Mouse (Mus musculus): ENCODE data around the gene Inpp5a. TPM values are rescaled to one million over a fixed set of nuclear protein-coding genes. Genes with fewer than 3 reads are reported as not detected.

Gene Inpp5a
- polyA plus RNA-seq, 1 experiment from 2014 or later, result 28.4 TPM

DNA sequence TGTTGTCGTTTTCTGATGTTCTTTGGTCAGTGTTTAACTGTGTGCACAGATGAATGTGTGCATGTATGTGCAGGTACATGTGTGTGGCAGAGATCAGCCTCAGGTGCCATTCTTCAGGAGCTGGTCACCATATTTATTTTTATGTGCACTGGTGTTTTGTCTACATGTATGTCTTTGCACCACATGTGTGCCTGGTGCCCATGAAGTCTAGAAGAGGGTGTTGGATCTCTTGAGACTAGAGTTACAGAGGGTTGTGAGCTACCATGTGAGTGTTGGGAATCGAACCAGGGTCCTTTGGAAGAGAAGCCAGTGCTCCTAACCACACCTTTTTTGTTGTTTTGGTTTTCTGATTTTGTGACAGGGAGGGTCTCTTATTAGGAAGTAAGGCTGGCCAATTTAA lies 7.0 kb upstream of the Inpp5a start:
- no peak overlapping the region for H3K4me2 ChIP-seq (ENCODE audit: low read depth)
- no peaks in the 10 kb centered on the region for H3K27me3 ChIP-seq (ENCODE audit: control insufficient read depth, insufficient read depth, low read length)
- DNase-seq (ENCODE audit: low spot score) (no peak), ATAC-seq (ENCODE audit: insufficient read depth, low FRiP score, low TSS enrichment) (no peak)
- H3K27ac ChIP-seq (ENCODE audit: low read depth, low read length), result no peak overlapping the region
- no peaks in the 10 kb centered on the region for H3K4me1 ChIP-seq (ENCODE audit: control insufficient read depth, insufficient read depth, low read length)
- 80% methylated on average over 2 of the region's 2 CpGs for WGBS
- H3K9ac ChIP-seq (ENCODE audit: low read length), result no peak overlapping the region
- no peaks in the 10 kb centered on the region for H3K9me3 ChIP-seq (ENCODE audit: control insufficient read depth, low read length)
- H3K4me3 ChIP-seq (ENCODE audit: low read depth, low read length), result no peak overlapping the region
- H3K36me3 ChIP-seq (ENCODE audit: control insufficient read depth, insufficient read depth, low read length), result no peaks in the 10 kb centered on the region

DNA sequence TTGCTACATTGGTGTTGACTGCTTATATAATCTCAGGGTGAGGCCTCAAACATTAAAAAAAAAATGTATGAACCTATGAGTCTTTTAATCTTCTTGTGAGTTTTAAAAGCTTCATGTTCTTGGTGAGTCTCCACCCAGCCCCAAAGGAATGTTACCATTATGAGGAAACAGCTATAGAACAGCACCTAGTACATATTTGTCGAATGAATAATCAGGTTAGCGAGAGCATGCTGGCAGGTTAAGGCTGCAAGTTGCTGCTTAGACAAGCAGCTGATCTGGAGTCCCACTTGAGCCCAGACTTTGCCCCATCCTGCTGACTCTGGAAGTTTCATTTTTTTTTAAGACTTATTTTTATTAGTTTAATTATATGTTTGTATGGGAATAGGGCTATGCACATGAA lies 6.1 kb upstream of the Inpp5a start:
- Histone ChIP-seq H3K9ac (ENCODE audit: low read length) (no peak overlapping the region), H3K4me1 (ENCODE audit: control insufficient read depth, insufficient read depth, low read length) (no peaks in the 10 kb centered on the region), H3K27ac (ENCODE audit: low read depth, low read length) (no peak overlapping the region), H3K9me3 (ENCODE audit: control insufficient read depth, low read length) (no peaks in the 10 kb centered on the region), H3K4me3 (ENCODE audit: low read depth, low read length) (no peak overlapping the region), H3K36me3 (ENCODE audit: control insufficient read depth, insufficient read depth, low read length) (no peaks in the 10 kb centered on the region), H3K4me2 (ENCODE audit: low read depth) (no peak overlapping the region), H3K27me3 (ENCODE audit: control insufficient read depth, insufficient read depth, low read length) (no peaks in the 10 kb centered on the region)
- no peak for DNase-seq (ENCODE audit: low spot score)
- 91% methylated on average over 2 of the region's 2 CpGs for WGBS
- no peak for ATAC-seq (ENCODE audit: insufficient read depth, low FRiP score, low TSS enrichment)

DNA sequence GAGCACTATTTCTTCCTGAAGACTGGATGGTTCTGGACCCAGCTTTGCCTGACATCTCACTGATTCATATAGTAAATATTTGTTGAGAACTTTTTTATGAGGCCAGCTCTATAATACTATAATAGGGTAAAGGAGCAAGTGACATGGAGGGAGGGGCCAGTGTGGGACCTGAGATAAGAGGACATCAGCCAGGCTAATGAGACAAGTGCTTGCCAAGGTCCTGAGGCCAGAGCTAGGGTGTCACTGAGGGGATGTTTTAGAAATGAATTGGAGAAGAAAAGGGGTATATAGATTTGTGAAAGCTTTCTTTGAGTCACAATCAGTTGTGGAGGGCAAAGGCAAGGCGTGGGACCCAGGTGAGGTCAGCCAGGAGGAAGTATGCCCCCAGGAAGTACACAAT lies 4.4 kb upstream of the Inpp5a start:
- DNase-seq (ENCODE audit: low spot score) (no peak), ATAC-seq (ENCODE audit: insufficient read depth, low FRiP score, low TSS enrichment) (no peak)
- Histone ChIP-seq H3K27ac (ENCODE audit: low read depth, low read length) (no peak overlapping the region), H3K4me1 (ENCODE audit: control insufficient read depth, insufficient read depth, low read length) (no peaks in the 10 kb centered on the region), H3K9me3 (ENCODE audit: control insufficient read depth, low read length) (no peaks in the 10 kb centered on the region), H3K36me3 (ENCODE audit: control insufficient read depth, insufficient read depth, low read length) (no peaks in the 10 kb centered on the region), H3K4me2 (ENCODE audit: low read depth) (no peak overlapping the region), H3K9ac (ENCODE audit: low read length) (no peak overlapping the region), H3K4me3 (ENCODE audit: low read depth, low read length) (no peak overlapping the region), H3K27me3 (ENCODE audit: control insufficient read depth, insufficient read depth, low read length) (no peaks in the 10 kb centered on the region)
- 96% methylated on average over 1 of the region's 1 CpGs for whole genome bisulfite sequencing

DNA sequence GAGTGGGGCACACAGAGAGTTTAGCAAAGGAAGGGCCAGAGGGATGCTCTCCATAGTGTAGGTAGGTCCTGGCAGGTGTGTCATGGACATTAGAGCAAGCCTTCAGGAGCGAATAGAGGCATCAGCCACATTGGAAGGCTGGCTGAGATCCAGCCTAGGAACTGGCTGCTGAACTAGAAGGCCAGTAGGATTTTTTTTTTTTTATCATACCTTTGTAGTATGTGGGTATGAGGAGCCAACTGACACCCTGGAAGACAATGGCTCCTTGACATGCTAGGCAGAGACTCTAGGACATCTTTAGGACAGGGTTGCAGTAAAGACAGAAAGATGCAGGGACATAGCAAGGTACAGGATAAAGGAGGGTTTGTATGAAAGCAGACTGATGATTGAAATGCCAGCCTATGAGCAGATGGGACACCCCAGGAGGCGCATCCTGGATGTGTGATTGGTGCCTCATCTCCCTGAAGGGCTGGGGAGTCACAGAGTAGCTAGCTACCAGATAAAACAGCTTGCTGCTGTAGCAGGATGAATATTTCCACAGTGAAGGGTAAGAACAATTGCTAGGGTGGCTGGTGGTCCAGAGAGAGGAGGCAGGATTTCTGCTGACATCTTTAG lies 3.9 kb upstream of the Inpp5a start:
- DNase-seq (ENCODE audit: low spot score) (no peak), ATAC-seq (ENCODE audit: insufficient read depth, low FRiP score, low TSS enrichment) (no peak)
- H3K27ac ChIP-seq (ENCODE audit: low read depth, low read length), result no peak overlapping the region

DNA sequence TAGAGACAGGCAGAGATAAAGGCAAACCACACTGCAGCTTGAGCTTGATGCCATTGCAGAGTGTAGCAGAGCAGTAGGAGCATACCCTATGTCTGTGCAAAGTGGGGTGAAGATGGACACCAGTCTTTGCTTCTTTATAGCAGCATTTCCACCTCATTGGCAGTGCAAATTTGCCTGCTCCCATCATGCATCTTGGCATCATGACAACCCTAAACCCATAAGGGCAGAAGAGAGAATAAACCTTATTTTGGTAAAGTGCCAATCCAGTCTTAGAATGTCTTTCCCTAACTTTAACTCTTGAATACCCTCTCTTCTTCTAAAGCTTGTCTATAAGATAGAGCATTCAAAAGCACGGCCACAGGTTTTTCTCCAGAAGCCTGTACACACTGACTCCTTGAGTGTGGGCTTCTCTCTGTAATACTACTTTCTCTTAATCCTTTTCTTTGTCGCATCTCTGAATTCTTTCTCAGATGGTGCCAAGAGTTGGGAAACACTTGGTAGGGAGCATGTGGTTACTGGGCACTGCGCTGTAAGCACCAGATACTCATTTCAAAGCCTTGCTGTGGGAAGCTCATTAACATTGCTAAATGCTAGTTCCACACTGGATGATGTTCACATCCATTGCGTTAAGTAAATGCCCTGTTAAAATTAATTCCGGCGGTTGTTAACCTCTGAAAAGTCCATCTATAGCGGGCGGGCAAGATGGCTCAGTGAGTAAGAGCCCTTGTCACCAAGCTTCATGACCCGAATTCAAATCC lies 1.8 kb upstream of the Inpp5a start:
- ATAC-seq (ENCODE audit: insufficient read depth, low FRiP score, low TSS enrichment) (no peak), DNase-seq (ENCODE audit: low spot score) (no peak)
- Histone ChIP-seq H3K4me3 (ENCODE audit: low read depth, low read length) (no peak overlapping the region), H3K9ac (ENCODE audit: low read length) (no peak overlapping the region), H3K4me2 (ENCODE audit: low read depth) (no peak overlapping the region), H3K9me3 (ENCODE audit: control insufficient read depth, low read length) (no peaks in the 10 kb centered on the region), H3K4me1 (ENCODE audit: control insufficient read depth, insufficient read depth, low read length) (no peaks in the 10 kb centered on the region), H3K27ac (ENCODE audit: low read depth, low read length) (no peak overlapping the region), H3K36me3 (ENCODE audit: control insufficient read depth, insufficient read depth, low read length) (no peaks in the 10 kb centered on the region), H3K27me3 (ENCODE audit: control insufficient read depth, insufficient read depth, low read length) (no peaks in the 10 kb centered on the region)
- 90% methylated on average over 9 of the region's 9 CpGs for WGBS

More for the DNA sequence above, 3.9 kb upstream of the Inpp5a start:
- H3K27me3 ChIP-seq (ENCODE audit: control insufficient read depth, insufficient read depth, low read length), result no peaks in the 10 kb centered on the region
- H3K9me3 ChIP-seq (ENCODE audit: control insufficient read depth, low read length), result no peaks in the 10 kb centered on the region
- 76% methylated on average over 2 of the region's 2 CpGs for WGBS
- no peak overlapping the region for H3K4me3 ChIP-seq (ENCODE audit: low read depth, low read length)
- no peak overlapping the region for H3K9ac ChIP-seq (ENCODE audit: low read length)
- H3K36me3 ChIP-seq (ENCODE audit: control insufficient read depth, insufficient read depth, low read length), result no peaks in the 10 kb centered on the region
- H3K4me1 ChIP-seq (ENCODE audit: control insufficient read depth, insufficient read depth, low read length), result no peaks in the 10 kb centered on the region
- H3K4me2 ChIP-seq (ENCODE audit: low read depth), result no peak overlapping the region

DNA sequence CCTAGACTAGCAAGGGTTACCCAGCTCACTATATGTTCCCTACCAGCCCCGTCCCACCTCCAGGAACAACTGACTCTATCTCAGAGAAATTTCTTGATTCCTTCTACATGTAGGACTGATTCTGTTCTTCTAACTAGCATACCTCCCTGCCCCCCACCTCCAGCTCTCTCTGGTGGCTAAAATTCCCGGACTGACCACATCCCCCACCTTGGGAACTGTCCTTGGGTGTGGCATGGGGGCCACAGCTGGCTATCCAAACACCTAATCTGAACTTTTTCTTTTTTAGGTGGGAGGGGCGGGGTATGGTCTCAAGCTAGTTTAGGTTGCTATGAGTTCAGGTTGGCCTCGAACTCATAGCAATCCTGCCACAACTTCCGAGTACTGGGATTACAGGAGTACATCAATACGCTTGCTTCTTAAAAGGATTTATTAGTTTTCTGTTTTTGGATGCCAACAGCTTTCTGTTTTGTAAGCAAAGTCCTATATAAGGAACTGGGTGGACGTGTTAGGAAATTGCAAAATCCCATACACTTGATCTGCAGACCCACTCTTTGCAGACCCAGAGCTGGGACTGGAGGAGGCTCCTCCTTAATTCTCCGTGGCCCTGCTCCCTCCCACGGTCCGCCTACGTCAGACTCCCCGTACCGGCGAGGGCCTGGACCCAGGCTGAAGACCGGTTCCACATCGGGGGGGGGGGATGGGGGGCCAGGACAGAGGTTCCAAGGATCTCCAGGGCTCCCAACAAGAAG lies 814 bp upstream of the Inpp5a start:
- ATAC-seq (ENCODE audit: insufficient read depth, low FRiP score, low TSS enrichment), result peak; percentile 1

DNA sequence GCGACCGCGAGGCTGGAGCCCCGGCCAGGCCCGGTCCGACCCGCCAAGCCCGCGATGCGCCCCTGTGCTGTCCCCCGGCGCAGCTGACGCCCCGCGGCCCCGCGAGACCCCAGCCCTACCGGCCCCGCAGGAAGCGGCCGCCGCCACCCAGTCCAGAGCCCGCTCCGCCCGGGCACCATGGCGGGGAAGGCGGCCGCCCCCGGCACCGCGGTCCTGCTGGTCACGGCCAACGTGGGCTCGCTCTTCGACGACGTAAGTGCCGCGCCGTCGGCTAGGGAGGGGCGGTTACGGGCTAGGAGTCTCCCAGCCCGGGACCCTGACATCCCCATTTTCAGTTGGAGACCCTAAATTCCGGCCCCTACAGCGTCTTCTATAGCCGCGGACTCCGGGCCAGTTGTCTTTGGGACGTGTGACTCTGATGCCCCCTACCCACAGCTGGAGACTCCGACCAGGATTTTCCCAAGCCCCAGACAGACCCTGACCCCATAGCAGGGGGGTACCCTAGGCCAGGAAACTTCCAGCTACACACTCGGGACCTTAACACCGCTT lies 378 bp downstream of the Inpp5a start:
- no peaks in the 10 kb centered on the region for H3K4me1 ChIP-seq (ENCODE audit: control insufficient read depth, insufficient read depth, low read length)
- H3K4me2 ChIP-seq (ENCODE audit: low read depth), result peak overlapping the region; percentile 81
- H3K27me3 ChIP-seq (ENCODE audit: control insufficient read depth, insufficient read depth, low read length), result no peaks in the 10 kb centered on the region
- peak overlapping the region; percentile 84 for H3K9ac ChIP-seq (ENCODE audit: low read length)
- no peaks in the 10 kb centered on the region for H3K9me3 ChIP-seq (ENCODE audit: control insufficient read depth, low read length)
- WGBS, result under 1% methylated on average over 33 of the region's 53 CpGs
- DNase-seq (ENCODE audit: low spot score) (no peak), ATAC-seq (ENCODE audit: insufficient read depth, low FRiP score, low TSS enrichment) (peak; percentile 62)
- H3K36me3 ChIP-seq (ENCODE audit: control insufficient read depth, insufficient read depth, low read length), result no peaks in the 10 kb centered on the region
- peak overlapping the region; percentile 85 for H3K4me3 ChIP-seq (ENCODE audit: low read depth, low read length)
- 0 out of 2 replicates have a peak overlapping the region, but pooled peaks have one; percentile 54 for H3K27ac ChIP-seq (ENCODE audit: low read depth, low read length)

More for the DNA sequence above, 814 bp upstream of the Inpp5a start:
- Histone ChIP-seq H3K27ac (ENCODE audit: low read depth, low read length) (peak overlapping the region; percentile 60), H3K4me2 (ENCODE audit: low read depth) (peak overlapping the region; percentile 39), H3K4me1 (ENCODE audit: control insufficient read depth, insufficient read depth, low read length) (no peaks in the 10 kb centered on the region), H3K9me3 (ENCODE audit: control insufficient read depth, low read length) (no peaks in the 10 kb centered on the region), H3K27me3 (ENCODE audit: control insufficient read depth, insufficient read depth, low read length) (no peaks in the 10 kb centered on the region), H3K36me3 (ENCODE audit: control insufficient read depth, insufficient read depth, low read length) (no peaks in the 10 kb centered on the region), H3K9ac (ENCODE audit: low read length) (peak overlapping the region; percentile 72), H3K4me3 (ENCODE audit: low read depth, low read length) (peak overlapping the region; percentile 85)
- WGBS, result 21% methylated on average over 16 of the region's 16 CpGs
- DNase-seq (ENCODE audit: low spot score), result no peak

DNA sequence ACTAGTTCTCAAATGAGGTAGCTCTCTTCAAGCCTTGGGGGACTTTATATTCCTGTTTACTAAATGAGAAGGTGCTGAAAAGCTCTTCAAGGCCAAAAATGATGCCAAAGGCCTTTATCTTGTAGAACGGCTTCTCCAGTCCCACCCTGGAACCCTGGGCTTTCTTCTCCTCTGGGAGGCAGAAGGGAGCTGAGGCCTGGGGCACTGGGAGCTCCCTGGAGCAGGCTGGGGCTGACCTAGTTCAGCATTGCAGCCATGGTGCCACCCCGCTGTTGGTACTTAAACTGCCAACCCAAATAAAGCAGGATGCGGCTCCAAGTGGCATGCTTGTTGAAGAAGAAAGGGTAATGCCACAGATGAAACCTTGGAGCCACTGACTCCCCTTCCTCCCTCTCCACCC lies 1.5 kb downstream of the Inpp5a start:
- H3K4me2 ChIP-seq (ENCODE audit: low read depth), result no peak overlapping the region; the same call in 1 of the 2 replicates
- 86% methylated on average over 3 of the region's 3 CpGs for WGBS
- no peak overlapping the region for H3K27ac ChIP-seq (ENCODE audit: low read depth, low read length)
- H3K36me3 ChIP-seq (ENCODE audit: control insufficient read depth, insufficient read depth, low read length), result no peaks in the 10 kb centered on the region
- no peaks in the 10 kb centered on the region for H3K9me3 ChIP-seq (ENCODE audit: control insufficient read depth, low read length)
- H3K27me3 ChIP-seq (ENCODE audit: control insufficient read depth, insufficient read depth, low read length), result no peaks in the 10 kb centered on the region
- H3K4me3 ChIP-seq (ENCODE audit: low read depth, low read length), result no peak overlapping the region
- H3K4me1 ChIP-seq (ENCODE audit: control insufficient read depth, insufficient read depth, low read length), result no peaks in the 10 kb centered on the region
- DNase-seq (ENCODE audit: low spot score), result no peak
- H3K9ac ChIP-seq (ENCODE audit: low read length), result no peak overlapping the region
- ATAC-seq (ENCODE audit: insufficient read depth, low FRiP score, low TSS enrichment), result no peak

Measured in neural tube, embryonic 11.5 days (tissue).